Mouse (Mus musculus): Measurements from ENCODE around the gene Fkbp11. TPM values are rescaled to one million over a fixed set of nuclear protein-coding genes. Genes with fewer than 3 reads are reported as not detected.

The Fkbp11 gene
- total and polyA plus RNA-seq, 3 experiments: 4.8 to 5.8 (median 5.1) TPM

DNA sequence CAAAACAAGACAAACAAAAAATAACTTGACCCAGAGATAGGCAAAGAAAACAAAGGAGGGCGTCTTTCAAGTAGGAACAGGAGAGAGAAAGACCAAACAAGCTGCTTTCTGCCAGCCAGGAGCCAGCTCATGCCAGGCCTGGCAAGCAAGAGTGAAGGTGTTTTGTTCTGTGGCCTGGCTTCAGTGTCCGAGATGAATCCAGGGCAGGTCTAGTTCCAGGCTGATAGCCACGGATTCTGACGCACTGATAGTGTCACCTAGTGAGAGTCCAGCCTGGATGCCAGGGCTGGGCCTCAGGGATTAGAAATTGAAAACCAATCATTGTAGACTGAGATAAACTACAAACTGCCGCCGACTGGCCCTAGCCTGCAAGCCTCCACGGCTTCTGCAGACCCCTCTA lies 50.0 kb downstream of the Fkbp11 start:
- intact Hi-C loops (cut with DNase I): no loop called here
- H3K4me3 ChIP-seq: no peak overlapping the region
- no peaks in the 10 kb centered on the region for H3K27me3 ChIP-seq (ENCODE audit: control insufficient read depth, insufficient read depth, low read length)
- H3K9ac ChIP-seq (ENCODE audit: low read depth, low read length): no peak overlapping the region
- peaks cover under 1% of the 10 kb centered on the region for H3K4me1 ChIP-seq (ENCODE audit: control insufficient read depth, insufficient read depth, low read length)
- WGBS: 62% methylated on average over 7 of the region's 7 CpGs
- no peaks in the 10 kb centered on the region for H3K36me3 ChIP-seq (ENCODE audit: control insufficient read depth, insufficient read depth, low read length)
- DNase-seq: no peak
- TF ChIP-seq EP300 (IDR thresholded peaks at IDR 0.05; ENCODE audit: insufficient read depth, low read depth, low read length) (no peak), POLR2A (IDR thresholded peaks at IDR 0.05; ENCODE audit: insufficient read depth, low read depth, low read length) (no peak), CTCF (IDR thresholded peaks at IDR 0.05) (no peak)
- no peaks in the 10 kb centered on the region for H3K79me2 ChIP-seq (replicated peaks; ENCODE audit: control insufficient read depth, insufficient read depth, low read length)
- H3K27ac ChIP-seq: peak overlapping the region; percentile 47

DNA sequence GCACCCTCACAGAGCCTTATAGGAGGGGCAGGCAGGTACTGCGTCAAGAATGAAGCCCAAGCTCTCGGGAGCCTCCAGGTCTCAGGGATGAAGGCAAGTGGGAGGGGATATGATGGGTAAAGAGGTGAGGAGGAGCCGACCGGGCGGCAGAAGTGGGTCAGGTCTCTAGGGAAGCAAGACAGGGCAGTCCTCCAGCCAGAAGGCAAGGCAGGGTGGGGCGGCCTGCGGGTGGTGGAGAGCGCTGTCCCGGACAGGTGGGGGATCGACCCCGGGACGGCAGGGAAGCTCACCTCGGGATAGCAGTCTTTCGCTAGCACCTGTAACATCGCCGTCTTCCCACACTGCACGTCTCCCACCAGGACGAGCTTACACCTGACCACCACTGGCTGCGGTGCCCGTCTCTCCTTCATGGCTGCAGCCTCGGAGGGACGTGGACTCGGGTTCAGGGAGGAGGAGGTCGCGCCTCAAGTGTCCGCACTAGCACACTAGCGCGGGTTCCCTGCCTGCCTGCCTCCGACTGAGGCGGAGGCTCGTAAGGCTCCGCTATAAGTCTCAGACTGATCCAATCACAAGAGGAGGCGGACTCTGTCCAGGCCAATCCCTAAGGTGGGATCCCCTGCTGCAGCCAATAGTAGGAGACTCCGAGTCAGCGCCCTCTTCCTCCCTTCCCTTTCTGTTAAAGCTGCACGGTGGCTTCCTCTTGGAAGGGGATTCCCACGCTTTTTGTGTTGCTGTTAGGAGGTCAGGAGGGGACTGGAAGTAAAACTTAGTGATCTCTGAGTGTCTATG lies 50.9 kb downstream of the Fkbp11 start, which contains the start of gene Rnd1:
TSS of gene Rnd1 (minus strand) at position 522 of the 789 bp plus-strand sequence.
- 2% methylated on average over 37 of the region's 37 CpGs for WGBS
- Histone ChIP-seq H3K4me3 (peak within 1 kb of the TSS; percentile 76), H3K27ac (peak within 1 kb of the TSS; percentile 60), H3K36me3 (ENCODE audit: control insufficient read depth, insufficient read depth, low read length) (no peaks in the 10 kb centered on the region), H3K4me1 (ENCODE audit: control insufficient read depth, insufficient read depth, low read length) (peaks cover 7% of the 10 kb centered on the region), H3K79me2 (replicated peaks; ENCODE audit: control insufficient read depth, insufficient read depth, low read length) (no peaks in the 10 kb centered on the region), H3K9ac (ENCODE audit: low read depth, low read length) (peak within 1 kb of the TSS; percentile 71), H3K27me3 (ENCODE audit: control insufficient read depth, insufficient read depth, low read length) (no peaks in the 10 kb centered on the region)
- TF ChIP-seq EP300 (IDR thresholded peaks at IDR 0.05; ENCODE audit: insufficient read depth, low read depth, low read length) (peak; percentile 75; the same call in 1 of the 2 replicates), POLR2A (IDR thresholded peaks at IDR 0.05; ENCODE audit: insufficient read depth, low read depth, low read length) (peak; percentile 100), CTCF (IDR thresholded peaks at IDR 0.05) (peak; percentile 12)
- DNase-seq: peak; percentile 87 to 89
- intact Hi-C loops (cut with DNase I): no loop called here

DNA sequence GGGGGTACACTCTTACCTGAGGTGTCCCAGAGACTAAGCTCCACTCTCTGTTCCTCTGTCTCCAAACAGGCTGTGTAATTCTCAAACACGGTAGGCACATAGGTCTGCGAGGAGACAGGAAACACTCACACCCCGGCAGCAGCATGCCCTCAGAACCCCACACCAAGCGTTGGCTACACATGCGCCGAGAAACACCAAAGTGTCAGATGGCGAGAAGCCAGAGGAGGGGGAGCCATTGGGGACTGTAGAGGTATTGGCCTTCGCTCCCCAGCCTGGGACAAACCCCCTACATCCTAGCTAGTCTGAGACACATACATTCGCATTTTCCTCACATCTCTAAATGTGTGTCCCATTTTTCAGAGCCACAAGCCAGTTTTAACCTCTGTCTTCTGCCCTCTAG lies 51.5 kb downstream of the Fkbp11 start:
- Histone ChIP-seq H3K36me3 (ENCODE audit: control insufficient read depth, insufficient read depth, low read length) (no peaks in the 10 kb centered on the region), H3K4me1 (ENCODE audit: control insufficient read depth, insufficient read depth, low read length) (peaks cover 7% of the 10 kb centered on the region), H3K9ac (ENCODE audit: low read depth, low read length) (peak overlapping the region; percentile 48), H3K4me3 (peak overlapping the region; percentile 76), H3K79me2 (replicated peaks; ENCODE audit: control insufficient read depth, insufficient read depth, low read length) (no peaks in the 10 kb centered on the region), H3K27ac (no peak overlapping the region), H3K27me3 (ENCODE audit: control insufficient read depth, insufficient read depth, low read length) (no peaks in the 10 kb centered on the region)
- TF ChIP-seq EP300 (IDR thresholded peaks at IDR 0.05; ENCODE audit: insufficient read depth, low read depth, low read length) (no peak), POLR2A (IDR thresholded peaks at IDR 0.05; ENCODE audit: insufficient read depth, low read depth, low read length) (no peak), CTCF (IDR thresholded peaks at IDR 0.05) (no peak)
- intact Hi-C loops (cut with DNase I): no loop called here
- DNase-seq: no peak
- 2% methylated on average over 9 of the region's 9 CpGs for WGBS

DNA sequence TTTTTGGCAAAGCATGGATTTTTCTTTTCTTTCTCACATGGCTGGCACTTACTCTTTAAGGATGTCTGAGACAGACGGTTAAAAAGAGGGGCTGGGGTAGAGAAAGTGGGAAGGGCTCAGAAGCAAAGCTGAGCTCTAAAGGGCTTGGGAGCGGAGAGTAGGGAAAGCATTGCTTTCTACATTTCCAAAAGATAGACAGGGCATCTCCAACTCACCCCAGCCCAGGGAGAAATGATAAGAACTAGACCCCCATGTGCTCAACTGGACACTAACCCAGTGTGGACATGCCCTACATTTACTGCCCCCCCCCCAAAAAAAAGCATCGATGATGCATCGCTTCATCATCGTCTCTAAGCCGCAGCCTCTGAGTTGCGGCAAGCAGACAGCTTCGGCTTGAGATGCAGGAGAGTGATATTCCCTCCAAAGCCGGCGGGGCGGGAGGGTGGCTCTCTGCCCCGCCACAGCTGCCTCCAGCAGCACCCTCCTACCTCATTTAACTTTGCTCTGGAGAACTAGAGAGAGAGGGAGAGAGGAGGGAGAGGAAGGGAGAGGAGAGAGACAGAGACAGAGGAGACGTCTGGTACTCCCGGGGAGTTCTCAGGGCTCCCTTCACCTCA lies 52.3 kb downstream of the Fkbp11 start:
- Histone ChIP-seq H3K79me2 (replicated peaks; ENCODE audit: control insufficient read depth, insufficient read depth, low read length) (no peaks in the 10 kb centered on the region), H3K4me3 (peak overlapping the region; percentile 76; the same call in 1 of the 2 replicates), H3K9ac (ENCODE audit: low read depth, low read length) (no peak overlapping the region), H3K27me3 (ENCODE audit: control insufficient read depth, insufficient read depth, low read length) (no peaks in the 10 kb centered on the region), H3K27ac (no peak overlapping the region), H3K4me1 (ENCODE audit: control insufficient read depth, insufficient read depth, low read length) (peaks cover 7% of the 10 kb centered on the region), H3K36me3 (ENCODE audit: control insufficient read depth, insufficient read depth, low read length) (no peaks in the 10 kb centered on the region)
- TF ChIP-seq EP300 (IDR thresholded peaks at IDR 0.05; ENCODE audit: insufficient read depth, low read depth, low read length) (no peak), POLR2A (IDR thresholded peaks at IDR 0.05; ENCODE audit: insufficient read depth, low read depth, low read length) (no peak), CTCF (IDR thresholded peaks at IDR 0.05) (no peak)
- no peak for DNase-seq
- intact Hi-C loops (cut with DNase I): no loop called here
- 11% methylated on average over 14 of the region's 14 CpGs for WGBS

DNA sequence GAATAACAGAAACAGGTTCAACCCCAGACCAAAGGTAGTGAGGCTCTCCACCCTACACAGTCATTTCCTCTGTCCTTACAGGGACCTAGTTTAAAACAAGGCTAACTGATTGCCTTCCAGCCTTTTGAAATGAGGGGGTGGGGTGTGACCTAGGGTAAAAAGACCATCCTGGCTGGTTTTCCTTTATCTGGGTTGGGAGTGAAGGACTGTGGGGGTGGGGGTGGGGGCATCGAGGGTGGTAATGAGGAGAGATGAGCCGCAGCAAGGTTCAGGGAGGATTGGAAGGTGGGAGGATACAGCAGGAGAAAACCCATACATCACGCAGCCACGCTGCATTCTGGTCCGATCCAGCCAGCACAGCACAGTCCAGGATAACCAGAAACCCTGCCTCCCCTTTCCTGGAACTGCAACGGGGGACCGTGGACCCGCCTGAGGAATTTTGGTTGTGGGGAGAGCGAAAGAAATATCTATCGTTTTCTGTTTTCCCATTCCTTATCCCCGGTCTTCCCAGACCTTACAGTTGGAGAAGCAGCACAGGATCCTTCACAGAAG lies 52.9 kb downstream of the Fkbp11 start:
- DNase-seq: no peak
- Histone ChIP-seq H3K27ac (no peak overlapping the region), H3K4me3 (no peak overlapping the region), H3K27me3 (ENCODE audit: control insufficient read depth, insufficient read depth, low read length) (no peaks in the 10 kb centered on the region), H3K79me2 (replicated peaks; ENCODE audit: control insufficient read depth, insufficient read depth, low read length) (no peaks in the 10 kb centered on the region), H3K4me1 (ENCODE audit: control insufficient read depth, insufficient read depth, low read length) (peaks cover 7% of the 10 kb centered on the region), H3K9ac (ENCODE audit: low read depth, low read length) (no peak overlapping the region), H3K36me3 (ENCODE audit: control insufficient read depth, insufficient read depth, low read length) (no peaks in the 10 kb centered on the region)
- TF ChIP-seq CTCF (IDR thresholded peaks at IDR 0.05): no peak
- no peak for TF ChIP-seq EP300 (IDR thresholded peaks at IDR 0.05; ENCODE audit: insufficient read depth, low read depth, low read length)
- no peak for TF ChIP-seq POLR2A (IDR thresholded peaks at IDR 0.05; ENCODE audit: insufficient read depth, low read depth, low read length)
- 36% methylated on average over 11 of the region's 11 CpGs for WGBS
- intact Hi-C loops (cut with DNase I): no loop called here

Other genes with a start within 250 kb of the Fkbp11 start
- not detected for gene Lalba, start 245.5 kb downstream of the Fkbp11 start, total RNA-seq (2021)
- gene Lalba, start 245.5 kb downstream of the Fkbp11 start, polyA plus RNA-seq (2012; rRNA removed): 0.45 TPM in 1 of 2 replicates, not detected in the other
- not detected for gene Olfr279, start 235.8 kb downstream of the Fkbp11 start, total RNA-seq (2021)
- not detected in 2 replicates for gene Olfr279, start 235.8 kb downstream of the Fkbp11 start, polyA plus RNA-seq (2012; rRNA removed)
- gene Kansl2, start 193.9 kb downstream of the Fkbp11 start, total RNA-seq (2021): 10 to 100 TPM; 74.5 to 86.0 TPM
- 37.0 and 50.2 TPM in 2 replicates for gene Kansl2, start 193.9 kb downstream of the Fkbp11 start, polyA plus RNA-seq (2012; rRNA removed)
- 10 to 100 TPM; 26.8 to 27.6 TPM for gene Ccnt1, start 157.3 kb downstream of the Fkbp11 start, total RNA-seq (2021)
- gene Ccnt1, start 157.3 kb downstream of the Fkbp11 start, polyA plus RNA-seq (2012; rRNA removed): 9.3 and 15.4 TPM in 2 replicates
- 1 to 10 TPM; 1.6 to 2.1 TPM for gene 4930415O20Rik, start 157.2 kb downstream of the Fkbp11 start, total RNA-seq (2021)
- not detected in 2 replicates for gene 4930415O20Rik, start 157.2 kb downstream of the Fkbp11 start, polyA plus RNA-seq (2012; rRNA removed)
- gene Adcy6, start 118.1 kb downstream of the Fkbp11 start, total RNA-seq (2021): 100 to 1,000 TPM; 153 to 220 TPM
- 136 and 211 TPM in 2 replicates for gene Adcy6, start 118.1 kb downstream of the Fkbp11 start, polyA plus RNA-seq (2012; rRNA removed)
- gene Cacnb3, start 97.4 kb downstream of the Fkbp11 start, total RNA-seq (2021): 1 to 10 TPM; 2.6 to 2.7 TPM
- gene Cacnb3, start 97.4 kb downstream of the Fkbp11 start, polyA plus RNA-seq (2012; rRNA removed): 6.5 and 7.7 TPM in 2 replicates
- gene Ddx23, start 65.3 kb downstream of the Fkbp11 start, total RNA-seq (2021): 10 to 100 TPM; 47.9 to 55.4 TPM
- 18.9 and 30.7 TPM in 2 replicates for gene Ddx23, start 65.3 kb downstream of the Fkbp11 start, polyA plus RNA-seq (2012; rRNA removed)
- 1 to 10 TPM; 1.1 to 1.3 TPM for gene Rnd1, start 50.7 kb downstream of the Fkbp11 start, total RNA-seq (2021)
- 2.6 and 3.3 TPM in 2 replicates for gene Rnd1, start 50.7 kb downstream of the Fkbp11 start, polyA plus RNA-seq (2012; rRNA removed)
- under 1 TPM; 0.11 to 0.16 TPM for gene Ccdc65, start 20.0 kb downstream of the Fkbp11 start, total RNA-seq (2021)
- 0.15 and 0.37 TPM in 2 replicates for gene Ccdc65, start 20.0 kb downstream of the Fkbp11 start, polyA plus RNA-seq (2012; rRNA removed)
- 10 to 100 TPM; 18.9 to 20.0 TPM for gene Arf3, start 35.0 kb upstream of the Fkbp11 start, total RNA-seq (2021)
- 30.6 and 41.0 TPM in 2 replicates for gene Arf3, start 35.0 kb upstream of the Fkbp11 start, polyA plus RNA-seq (2012; rRNA removed)
- gene Wnt10b, start 50.0 kb upstream of the Fkbp11 start, total RNA-seq (2021): under 1 TPM; 0.20 to 0.29 TPM
- 0.23 and 0.70 TPM in 2 replicates for gene Wnt10b, start 50.0 kb upstream of the Fkbp11 start, polyA plus RNA-seq (2012; rRNA removed)
- not detected for gene Wnt1, start 61.7 kb upstream of the Fkbp11 start, total RNA-seq (2021)
- gene Wnt1, start 61.7 kb upstream of the Fkbp11 start, polyA plus RNA-seq (2012; rRNA removed): not detected in 2 replicates
- gene Ddn, start 81.3 kb upstream of the Fkbp11 start, total RNA-seq (2021): under 1 TPM; 0.45 to 0.50 TPM
- 0.12 and 0.23 TPM in 2 replicates for gene Ddn, start 81.3 kb upstream of the Fkbp11 start, polyA plus RNA-seq (2012; rRNA removed)
- gene Prkag1, start 103.3 kb upstream of the Fkbp11 start, total RNA-seq (2021): 100 to 1,000 TPM; 104 to 114 TPM
- gene Prkag1, start 103.3 kb upstream of the Fkbp11 start, polyA plus RNA-seq (2012; rRNA removed): 95.7 and 200 TPM in 2 replicates
- 10 to 100 TPM; 51.3 to 56.5 TPM for gene Kmt2d, start 143.0 kb upstream of the Fkbp11 start, total RNA-seq (2021)
- gene Kmt2d, start 143.0 kb upstream of the Fkbp11 start, polyA plus RNA-seq (2012; rRNA removed): 17.1 and 17.7 TPM in 2 replicates
- 1 to 10 TPM; 1.6 to 2.3 TPM for gene Rhebl1, start 166.3 kb upstream of the Fkbp11 start, total RNA-seq (2021)
- gene Rhebl1, start 166.3 kb upstream of the Fkbp11 start, polyA plus RNA-seq (2012; rRNA removed): 3.7 and 4.4 TPM in 2 replicates
- gene Dhh, start 170.3 kb upstream of the Fkbp11 start, total RNA-seq (2021): 1 to 10 TPM in 1 of 2 experiments, under 1 TPM in 1; 0.73 to 1.5 TPM
- gene Dhh, start 170.3 kb upstream of the Fkbp11 start, polyA plus RNA-seq (2012; rRNA removed): 0.94 and 1.8 TPM in 2 replicates
- gene Lmbr1l, start 190.0 kb upstream of the Fkbp11 start, total RNA-seq (2021): 10 to 100 TPM in 1 of 2 experiments, 1 to 10 TPM in 1; 7.1 to 11.1 TPM
- 23.2 and 25.0 TPM in 2 replicates for gene Lmbr1l, start 190.0 kb upstream of the Fkbp11 start, polyA plus RNA-seq (2012; rRNA removed)
- 100 to 1,000 TPM; 129 to 144 TPM for gene Tuba1b, start 206.4 kb upstream of the Fkbp11 start, total RNA-seq (2021)
- 534 and 728 TPM in 2 replicates for gene Tuba1b, start 206.4 kb upstream of the Fkbp11 start, polyA plus RNA-seq (2012; rRNA removed)
- not detected for gene Gm49450, start 225.4 kb upstream of the Fkbp11 start, total RNA-seq (2021)
- gene Gm49450, start 225.4 kb upstream of the Fkbp11 start, polyA plus RNA-seq (2012; rRNA removed): 26.2 TPM in 1 of 2 replicates, not detected in the other
- gene Tuba1a, start 225.5 kb upstream of the Fkbp11 start, total RNA-seq (2021): 10 to 100 TPM; 57.0 to 85.0 TPM
- gene Tuba1a, start 225.5 kb upstream of the Fkbp11 start, polyA plus RNA-seq (2012; rRNA removed): 165 and 235 TPM in 2 replicates

Data from heart, adult 2 months (tissue).